Mouse (Mus musculus): ENCODE measurements around the gene Etl4.
A peak's percentile ranks its signal among the peaks of the same experiment; 100 is the strongest.

- TF ChIP-seq MAFK (IDR thresholded peaks at IDR 0.05; ENCODE audit: insufficient read depth, low read depth, low read length) (no peak), ZNF384 (IDR thresholded peaks at IDR 0.05; ENCODE audit: low read depth, low read length) (no peak), ZC3H11A (IDR thresholded peaks at IDR 0.05; ENCODE audit: borderline replicate concordance, low read depth, low read length) (no peak), HCFC1 (IDR thresholded peaks at IDR 0.05; ENCODE audit: borderline replicate concordance, insufficient read depth, low read length) (no peak), CHD2 (IDR thresholded peaks at IDR 0.05; ENCODE audit: low read depth, low read length) (peak; percentile 82; the same call in 1 of the 2 replicates)
Measured at GRCm38 (mm10) chr2:20496219-20496800, 586.7 kb downstream of the Etl4 start.

Data from ES-E14 (cell line).